Mouse (Mus musculus): ENCODE results near the gene Usf1.

- no peak for TF ChIP-seq CTCF (conservative IDR thresholded peaks at IDR 0.05 in 1 of 2, IDR thresholded peaks at IDR 0.05 in 1 of 2; ENCODE audit: low read depth in 2 of 2, low read length in 2 of 2)
- TF ChIP-seq RCOR1 (conservative IDR thresholded peaks at IDR 0.05; ENCODE audit: low read depth, low read length), result no peak
- TF ChIP-seq HCFC1 (IDR thresholded peaks at IDR 0.05; ENCODE audit: low read depth, low read length), result no peak
- no peak for TF ChIP-seq EP300 (IDR thresholded peaks at IDR 0.05; ENCODE audit: low read length)
- TF ChIP-seq MAZ (IDR thresholded peaks at IDR 0.05; ENCODE audit: low read depth, low read length), result no peak
- no peak for TF ChIP-seq RAD21 (IDR thresholded peaks at IDR 0.05; ENCODE audit: low read depth, low read length)
- TF ChIP-seq ZNF384 (IDR thresholded peaks at IDR 0.05; ENCODE audit: low read depth, low read length), result no peak
- TF ChIP-seq GABPA (IDR thresholded peaks at IDR 0.05; ENCODE audit: insufficient replicate concordance, low read depth, low read length), result no peak
- no peak for TF ChIP-seq ETS1 (conservative IDR thresholded peaks at IDR 0.05; ENCODE audit: low read depth, low read length)
- no peak for TF ChIP-seq E2F4 (IDR thresholded peaks at IDR 0.05; ENCODE audit: insufficient replicate concordance, low read depth, low read length)
- TF ChIP-seq USF1 (IDR thresholded peaks at IDR 0.05; ENCODE audit: low read depth, low read length), result no peak
These were observed 33.9 kb downstream of the Usf1 start for GRCm38 (mm10) chr1:171445050-171445449.
